Mouse (Mus musculus): ENCODE data around the gene Tbc1d15. TPM values are rescaled to one million over a fixed set of nuclear protein-coding genes. Genes with fewer than 3 reads are reported as not detected.

Gene Tbc1d15
- polyA plus RNA-seq, 1 experiment from 2014 or later: 41.7 TPM

DNA sequence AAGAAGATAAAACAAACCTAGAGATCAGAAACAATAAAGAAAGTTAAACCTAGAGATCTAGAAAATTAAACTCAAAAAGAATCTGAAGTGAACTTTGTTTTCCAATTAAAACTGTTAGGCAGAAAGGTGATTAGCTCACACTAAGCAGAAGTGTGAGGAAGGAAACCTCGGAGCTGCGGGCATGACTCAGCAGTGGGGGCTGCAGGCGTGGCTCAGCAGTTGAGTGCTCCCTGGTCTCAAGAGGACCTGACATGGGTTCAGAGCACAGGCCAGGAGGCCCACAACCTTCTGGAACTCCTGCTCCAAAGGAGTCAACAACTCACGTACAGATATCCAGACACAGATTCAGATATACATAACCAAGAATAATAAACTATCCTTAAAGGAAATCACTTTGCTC lies 14.5 kb downstream of the Tbc1d15 start:
- 82% methylated on average over 4 of the region's 4 CpGs for WGBS
- Histone ChIP-seq H3K9me3 (replicated peaks) (no peaks in the 10 kb centered on the region), H3K27ac (no peak overlapping the region), H3K9ac (no peak overlapping the region), H3K4me2 (replicated peaks) (no peak overlapping the region), H3K4me1 (no peaks in the 10 kb centered on the region), H3K4me3 (no peak overlapping the region), H3K36me3 (peaks cover 18% of the 10 kb centered on the region), H3K27me3 (no peaks in the 10 kb centered on the region)
- no peak for ATAC-seq (ENCODE audit: low FRiP score)

GRCm38 (mm10) chr10:115235501-115235900 lies 15.8 kb downstream of the Tbc1d15 start:
- no peak overlapping the region for H3K27ac ChIP-seq
- no peak overlapping the region for H3K4me3 ChIP-seq
- no peak for ATAC-seq (ENCODE audit: low FRiP score)
- H3K4me1 ChIP-seq: no peaks in the 10 kb centered on the region
- H3K9ac ChIP-seq: no peak overlapping the region
- 89% methylated on average over 9 of the region's 9 CpGs for WGBS
- no peaks in the 10 kb centered on the region for H3K27me3 ChIP-seq
- peaks cover 18% of the 10 kb centered on the region for H3K36me3 ChIP-seq
- H3K9me3 ChIP-seq (replicated peaks): no peaks in the 10 kb centered on the region
- no peak overlapping the region for H3K4me2 ChIP-seq (replicated peaks)

GRCm38 (mm10) chr10:115233798-115234197 lies 17.5 kb downstream of the Tbc1d15 start:
- Histone ChIP-seq H3K36me3 (peaks cover 18% of the 10 kb centered on the region), H3K4me2 (replicated peaks) (no peak overlapping the region)
- WGBS: 83% methylated on average over 3 of the region's 3 CpGs

DNA sequence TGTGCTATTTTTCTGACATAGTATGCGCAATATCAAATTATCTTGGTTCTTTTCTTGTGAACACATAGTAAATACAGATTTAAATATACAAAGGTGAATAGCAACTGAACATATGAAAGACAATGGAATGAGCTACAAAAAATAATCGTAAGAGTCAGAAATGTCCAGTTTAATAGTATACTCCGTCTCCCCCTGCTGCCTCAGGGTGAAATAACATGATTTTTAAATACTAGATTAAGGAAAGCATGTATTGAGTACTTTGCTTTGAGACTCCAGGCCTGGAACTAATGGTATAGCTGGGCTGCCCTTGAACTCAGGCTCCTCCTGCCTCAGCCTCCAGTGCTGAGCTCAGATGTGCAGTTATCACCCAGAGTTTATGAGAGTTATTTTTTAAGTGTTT lies 18.8 kb downstream of the Tbc1d15 start:
- Histone ChIP-seq H3K4me3 (no peak overlapping the region), H3K9ac (no peak overlapping the region), H3K36me3 (peaks cover 16% of the 10 kb centered on the region), H3K27me3 (no peaks in the 10 kb centered on the region), H3K27ac (no peak overlapping the region), H3K4me1 (no peaks in the 10 kb centered on the region), H3K9me3 (replicated peaks) (no peaks in the 10 kb centered on the region), H3K4me2 (replicated peaks) (no peak overlapping the region)
- ATAC-seq (ENCODE audit: low FRiP score): no peak
- 93% methylated on average over 3 of the region's 3 CpGs for WGBS

More at GRCm38 (mm10) chr10:115233798-115234197, 17.5 kb downstream of the Tbc1d15 start:
- Histone ChIP-seq H3K27ac (no peak overlapping the region), H3K27me3 (no peaks in the 10 kb centered on the region), H3K4me3 (no peak overlapping the region), H3K4me1 (no peaks in the 10 kb centered on the region), H3K9me3 (replicated peaks) (no peaks in the 10 kb centered on the region), H3K9ac (no peak overlapping the region)
- no peak for ATAC-seq (ENCODE audit: low FRiP score)

GRCm38 (mm10) chr10:115229023-115229422 lies 22.2 kb downstream of the Tbc1d15 start:
- H3K36me3 ChIP-seq: peaks cover 21% of the 10 kb centered on the region
- no peak for ATAC-seq (ENCODE audit: low FRiP score)
- no peak overlapping the region for H3K4me3 ChIP-seq
- no peaks in the 10 kb centered on the region for H3K4me1 ChIP-seq
- no peak overlapping the region for H3K9ac ChIP-seq
- no peak overlapping the region for H3K27ac ChIP-seq
- 92% methylated on average over 9 of the region's 9 CpGs for WGBS
- no peaks in the 10 kb centered on the region for H3K27me3 ChIP-seq
- H3K4me2 ChIP-seq (replicated peaks): no peak overlapping the region
- H3K9me3 ChIP-seq (replicated peaks): no peaks in the 10 kb centered on the region

- Histone ChIP-seq H3K4me1 (no peaks in the 10 kb centered on the region), H3K9ac (no peak overlapping the region), H3K4me2 (replicated peaks) (no peak overlapping the region), H3K4me3 (no peak overlapping the region), H3K9me3 (replicated peaks) (no peaks in the 10 kb centered on the region), H3K36me3 (peaks cover 18% of the 10 kb centered on the region; the same call in 1 of the 2 replicates), H3K27me3 (no peaks in the 10 kb centered on the region), H3K27ac (no peak overlapping the region)
- no peak for ATAC-seq (ENCODE audit: low FRiP score)
- 95% methylated on average over 7 of the region's 7 CpGs for WGBS
These were observed 24.7 kb downstream of the Tbc1d15 start for GRCm38 (mm10) chr10:115226586-115226985.

DNA sequence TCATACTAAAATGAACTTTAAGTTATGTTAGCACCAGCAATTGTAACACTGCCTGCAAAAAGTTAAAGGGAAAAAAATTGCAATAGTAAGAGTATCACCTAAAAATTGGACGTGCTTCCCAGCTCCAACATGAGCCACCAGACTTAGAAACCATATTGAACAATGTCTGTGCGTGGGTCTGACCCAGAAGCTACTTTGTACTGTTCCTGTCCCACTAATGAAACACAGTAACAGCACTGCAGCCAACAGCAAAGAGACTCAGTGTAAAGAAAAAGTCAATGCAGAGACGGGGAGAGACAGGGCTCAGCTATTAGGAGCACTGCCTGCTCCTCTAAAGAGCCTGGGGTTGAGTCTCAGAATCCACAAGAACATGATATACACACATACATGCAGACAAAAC lies 27.4 kb downstream of the Tbc1d15 start:
- no peak overlapping the region for H3K4me3 ChIP-seq

GRCm38 (mm10) chr10:115212916-115213580 lies 38.2 kb downstream of the Tbc1d15 start:
- Histone ChIP-seq H3K9ac (no peak overlapping the region), H3K4me2 (replicated peaks) (no peak overlapping the region), H3K36me3 (peaks cover 48% of the 10 kb centered on the region), H3K27me3 (no peaks in the 10 kb centered on the region), H3K27ac (no peak overlapping the region), H3K4me3 (no peak overlapping the region), H3K9me3 (replicated peaks) (no peaks in the 10 kb centered on the region), H3K4me1 (no peaks in the 10 kb centered on the region)
- WGBS: 98% methylated on average over 11 of the region's 11 CpGs
- ATAC-seq (ENCODE audit: low FRiP score): no peak

More for the DNA sequence above, 27.4 kb downstream of the Tbc1d15 start:
- H3K9ac ChIP-seq: no peak overlapping the region
- 83% methylated on average over 3 of the region's 3 CpGs for WGBS
- ATAC-seq (ENCODE audit: low FRiP score): no peak
- H3K4me2 ChIP-seq (replicated peaks): no peak overlapping the region
- H3K27me3 ChIP-seq: no peaks in the 10 kb centered on the region
- no peaks in the 10 kb centered on the region for H3K4me1 ChIP-seq
- peaks cover 18% of the 10 kb centered on the region for H3K36me3 ChIP-seq
- no peak overlapping the region for H3K27ac ChIP-seq
- H3K9me3 ChIP-seq (replicated peaks): no peaks in the 10 kb centered on the region

- Histone ChIP-seq H3K36me3 (peaks cover 23% of the 10 kb centered on the region), H3K27ac (no peak overlapping the region), H3K27me3 (no peaks in the 10 kb centered on the region), H3K9me3 (replicated peaks) (no peaks in the 10 kb centered on the region), H3K9ac (no peak overlapping the region), H3K4me1 (no peaks in the 10 kb centered on the region), H3K4me3 (no peak overlapping the region), H3K4me2 (replicated peaks) (no peak overlapping the region)
- ATAC-seq (ENCODE audit: low FRiP score): no peak
- 94% methylated on average over 3 of the region's 3 CpGs for WGBS
These were observed 45.4 kb downstream of the Tbc1d15 start for GRCm38 (mm10) chr10:115205825-115206224.

GRCm38 (mm10) chr10:115205284-115205683 lies 46.0 kb downstream of the Tbc1d15 start:
- H3K4me2 ChIP-seq (replicated peaks): no peak overlapping the region
- H3K4me3 ChIP-seq: no peak overlapping the region
- no peaks in the 10 kb centered on the region for H3K27me3 ChIP-seq
- no peaks in the 10 kb centered on the region for H3K9me3 ChIP-seq (replicated peaks)
- WGBS: 100% methylated on average over 1 of the region's 1 CpGs
- ATAC-seq (ENCODE audit: low FRiP score): no peak
- H3K9ac ChIP-seq: no peak overlapping the region
- no peak overlapping the region for H3K27ac ChIP-seq
- peaks cover 27% of the 10 kb centered on the region for H3K36me3 ChIP-seq
- H3K4me1 ChIP-seq: no peaks in the 10 kb centered on the region

GRCm38 (mm10) chr10:115191214-115191613 lies 60.1 kb downstream of the Tbc1d15 start:
- 76% methylated on average over 7 of the region's 7 CpGs for WGBS
- Histone ChIP-seq H3K4me2 (replicated peaks) (no peak overlapping the region), H3K4me3 (no peak overlapping the region), H3K27me3 (no peaks in the 10 kb centered on the region), H3K9me3 (replicated peaks) (no peaks in the 10 kb centered on the region), H3K27ac (no peak overlapping the region), H3K9ac (no peak overlapping the region), H3K36me3 (no peaks in the 10 kb centered on the region), H3K4me1 (no peaks in the 10 kb centered on the region)
- ATAC-seq (ENCODE audit: low FRiP score): no peak

GRCm38 (mm10) chr10:115187390-115187789 lies 63.9 kb downstream of the Tbc1d15 start:
- H3K27me3 ChIP-seq: no peaks in the 10 kb centered on the region
- H3K4me3 ChIP-seq: no peak overlapping the region
- no peak overlapping the region for H3K9ac ChIP-seq
- no peak for ATAC-seq (ENCODE audit: low FRiP score)
- H3K27ac ChIP-seq: no peak overlapping the region
- no peaks in the 10 kb centered on the region for H3K4me1 ChIP-seq
- WGBS: 91% methylated on average over 1 of the region's 1 CpGs
- no peaks in the 10 kb centered on the region for H3K9me3 ChIP-seq (replicated peaks)
- H3K36me3 ChIP-seq: no peaks in the 10 kb centered on the region
- H3K4me2 ChIP-seq (replicated peaks): no peak overlapping the region

DNA sequence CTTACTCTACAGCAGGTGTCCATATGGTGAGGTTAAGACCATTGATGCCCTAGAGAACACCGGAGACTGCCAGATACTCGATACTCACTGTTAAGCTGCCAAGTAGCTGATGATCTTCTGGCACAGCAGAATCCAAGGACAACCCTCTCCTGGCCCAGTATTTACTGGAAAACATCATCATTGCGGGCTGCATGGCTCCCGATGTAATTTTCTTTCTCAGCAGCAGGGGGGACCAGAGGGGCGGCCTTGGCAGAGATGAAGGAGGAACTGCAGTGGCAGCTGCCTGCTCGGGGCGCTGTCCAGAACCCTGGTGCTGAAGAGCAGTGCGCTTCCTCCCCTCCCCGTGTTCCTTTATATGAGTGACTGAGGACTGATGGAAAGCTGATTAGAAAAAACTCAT lies 66.6 kb downstream of the Tbc1d15 start, which contains the start of gene Tph2:
Tph2 (minus strand) TSS at position 326 of the 400 bp plus-strand sequence.
- no peaks in the 10 kb centered on the region for H3K4me1 ChIP-seq
- no peak within 1 kb of the TSS for H3K4me3 ChIP-seq
- H3K27me3 ChIP-seq: no peaks in the 10 kb centered on the region
- H3K9me3 ChIP-seq (replicated peaks): no peaks in the 10 kb centered on the region
- peak; percentile 68 for ATAC-seq (ENCODE audit: low FRiP score)
- no peaks in the 10 kb centered on the region for H3K36me3 ChIP-seq
- H3K27ac ChIP-seq: no peak within 1 kb of the TSS
- peak within 1 kb of the TSS; percentile 24; the same call in 1 of the 2 replicates for H3K4me2 ChIP-seq (replicated peaks)
- no peak within 1 kb of the TSS for H3K9ac ChIP-seq
- WGBS: 9% methylated on average over 9 of the region's 9 CpGs

All from hindbrain, embryonic 12.5 days (tissue).